Mouse (Mus musculus): ENCODE results near the gene Sphk2. TPM values are rescaled to one million over a fixed set of nuclear protein-coding genes. Genes with fewer than 3 reads are reported as not detected.

Gene Sphk2
- polyA plus RNA-seq, 2 experiments from 2014 or later: 10.2 to 19.6 TPM

Other genes starting within 250 kb of the Sphk2 start
- under 1 TPM in 1 of 2 experiments, not detected in 1; 0.44 TPM for gene Tulp2, start 236.1 kb downstream of the Sphk2 start, polyA plus RNA-seq (2017; shearing (Covaris generic))
- gene Gm45808, start 231.2 kb downstream of the Sphk2 start, polyA plus RNA-seq (2017; shearing (Covaris generic)): not detected
- gene Dhdh, start 229.2 kb downstream of the Sphk2 start, polyA plus RNA-seq (2017; shearing (Covaris generic)): 1 to 10 TPM in 1 of 2 experiments, under 1 TPM in 1; 0.61 to 1.3 TPM
- 100 to 1,000 TPM; 103 to 130 TPM for gene Nucb1, start 207.6 kb downstream of the Sphk2 start, polyA plus RNA-seq (2017; shearing (Covaris generic))
- gene Ppp1r15a, start 191.7 kb downstream of the Sphk2 start, polyA plus RNA-seq (2017; shearing (Covaris generic)): 10 to 100 TPM; 27.5 to 33.4 TPM
- under 1 TPM in 1 of 2 experiments, not detected in 1; 0.79 TPM for gene Plekha4, start 191.7 kb downstream of the Sphk2 start, polyA plus RNA-seq (2017; shearing (Covaris generic))
- gene Hsd17b14, start 163.1 kb downstream of the Sphk2 start, polyA plus RNA-seq (2017; shearing (Covaris generic)): not detected
- gene Bcat2, start 147.8 kb downstream of the Sphk2 start, polyA plus RNA-seq (2017; shearing (Covaris generic)): 10 to 100 TPM; 40.9 to 56.9 TPM
- not detected for gene Fgf21, start 102.5 kb downstream of the Sphk2 start, polyA plus RNA-seq (2017; shearing (Covaris generic))
- not detected for gene Fut1, start 100.7 kb downstream of the Sphk2 start, polyA plus RNA-seq (2017; shearing (Covaris generic))
- not detected for gene Izumo1, start 96.2 kb downstream of the Sphk2 start, polyA plus RNA-seq (2017; shearing (Covaris generic))
- gene Rasip1, start 90.5 kb downstream of the Sphk2 start, polyA plus RNA-seq (2017; shearing (Covaris generic)): under 1 TPM in 1 of 2 experiments, not detected in 1; 0.50 TPM
- not detected for gene Mamstr, start 78.0 kb downstream of the Sphk2 start, polyA plus RNA-seq (2017; shearing (Covaris generic))
- gene Fut2, start 51.6 kb downstream of the Sphk2 start, polyA plus RNA-seq (2017; shearing (Covaris generic)): not detected
- not detected for gene Ntn5, start 34.0 kb downstream of the Sphk2 start, polyA plus RNA-seq (2017; shearing (Covaris generic))
- gene Sec1, start 23.6 kb downstream of the Sphk2 start, polyA plus RNA-seq (2017; shearing (Covaris generic)): not detected
- under 1 TPM in 1 of 2 experiments, not detected in 1; 0.51 TPM for gene Car11, start 18.2 kb downstream of the Sphk2 start, polyA plus RNA-seq (2017; shearing (Covaris generic))
- gene Dbp, start 12.9 kb downstream of the Sphk2 start, polyA plus RNA-seq (2017; shearing (Covaris generic)): 1 to 10 TPM; 5.2 to 8.5 TPM
- 1,000 to 10,000 TPM; 2,566 to 2,766 TPM for gene Rpl18, start 2.5 kb downstream of the Sphk2 start, polyA plus RNA-seq (2017; shearing (Covaris generic))
- gene Fam83e, start 3.2 kb upstream of the Sphk2 start, polyA plus RNA-seq (2017; shearing (Covaris generic)): not detected
- not detected for gene Spaca4, start 7.8 kb upstream of the Sphk2 start, polyA plus RNA-seq (2017; shearing (Covaris generic))
- not detected for gene Lmtk3, start 65.7 kb upstream of the Sphk2 start, polyA plus RNA-seq (2017; shearing (Covaris generic))
- 1 to 10 TPM; 2.5 to 6.6 TPM for gene Sult2b1, start 66.7 kb upstream of the Sphk2 start, polyA plus RNA-seq (2017; shearing (Covaris generic))
- 10 to 100 TPM; 13.0 to 14.4 TPM for gene Cyth2, start 96.6 kb upstream of the Sphk2 start, polyA plus RNA-seq (2017; shearing (Covaris generic))
- gene Kcnj14, start 106.8 kb upstream of the Sphk2 start, polyA plus RNA-seq (2017; shearing (Covaris generic)): not detected
- gene Grwd1, start 112.9 kb upstream of the Sphk2 start, polyA plus RNA-seq (2017; shearing (Covaris generic)): 10 to 100 TPM; 16.1 to 25.3 TPM
- 10 to 100 TPM; 23.4 to 38.5 TPM for gene Kdelr1, start 154.8 kb upstream of the Sphk2 start, polyA plus RNA-seq (2017; shearing (Covaris generic))
- not detected for gene Grin2d, start 160.4 kb upstream of the Sphk2 start, polyA plus RNA-seq (2017; shearing (Covaris generic))
- not detected for gene Syngr4, start 178.7 kb upstream of the Sphk2 start, polyA plus RNA-seq (2017; shearing (Covaris generic))
- gene Tmem143, start 178.9 kb upstream of the Sphk2 start, polyA plus RNA-seq (2017; shearing (Covaris generic)): 1 to 10 TPM; 5.8 to 6.2 TPM
- 100 to 1,000 TPM; 683 to 699 TPM for gene Emp3, start 203.4 kb upstream of the Sphk2 start, polyA plus RNA-seq (2017; shearing (Covaris generic))
- 1 to 10 TPM in 1 of 2 experiments, under 1 TPM in 1; 0.96 to 2.2 TPM for gene Ccdc114, start 206.1 kb upstream of the Sphk2 start, polyA plus RNA-seq (2017; shearing (Covaris generic))

Data from activated CD4-positive, CD25-positive, alpha-beta regulatory T cell, adult 4 months (primary cell).